Mouse (Mus musculus): ENCODE measurements around the gene Sned1.

Sned1 gene

DNA sequence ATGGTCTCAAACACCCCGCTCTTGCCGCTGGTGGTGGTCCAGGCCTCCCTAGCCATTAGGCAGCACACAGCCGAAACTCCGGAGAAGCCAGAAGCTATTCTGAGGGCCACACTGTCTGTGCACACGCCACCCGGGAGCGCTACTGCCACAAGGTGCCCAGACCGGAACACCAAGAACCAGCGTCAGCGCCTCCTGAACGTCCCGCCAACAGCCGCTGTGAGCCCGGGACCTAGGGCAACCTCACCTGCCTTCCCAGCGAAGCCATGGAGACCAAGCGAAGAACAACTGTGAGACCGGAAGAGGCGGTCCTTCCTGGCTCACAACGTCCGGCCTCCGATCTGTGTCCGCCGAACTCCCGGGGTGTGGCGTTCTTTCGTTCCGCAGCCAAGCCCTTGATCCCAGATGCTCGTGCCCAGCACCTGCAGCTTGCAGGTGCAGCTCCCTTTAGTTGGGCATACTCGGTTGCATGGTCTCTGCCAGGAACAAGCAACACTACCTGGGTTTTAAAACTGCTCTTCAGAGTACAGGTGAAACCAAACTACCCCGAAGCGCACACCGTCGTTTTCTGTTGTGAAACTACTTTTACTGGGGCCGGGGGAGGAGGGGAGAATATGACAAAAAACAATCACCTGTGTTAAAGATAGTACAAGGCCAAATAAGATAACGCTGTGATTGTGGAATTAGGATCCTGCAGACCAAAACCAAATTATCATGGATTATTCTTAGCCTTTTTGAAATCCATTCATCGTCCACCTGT is 70.1 kb downstream of the Sned1 start, which contains the start of gene Mterf4:
Gene Mterf4 (minus strand): TSS at position 335 of the 757 bp plus-strand sequence.
- DNase-seq (ENCODE audit: low spot score in 2 of 2) = peak; percentile 55 to 73

DNA sequence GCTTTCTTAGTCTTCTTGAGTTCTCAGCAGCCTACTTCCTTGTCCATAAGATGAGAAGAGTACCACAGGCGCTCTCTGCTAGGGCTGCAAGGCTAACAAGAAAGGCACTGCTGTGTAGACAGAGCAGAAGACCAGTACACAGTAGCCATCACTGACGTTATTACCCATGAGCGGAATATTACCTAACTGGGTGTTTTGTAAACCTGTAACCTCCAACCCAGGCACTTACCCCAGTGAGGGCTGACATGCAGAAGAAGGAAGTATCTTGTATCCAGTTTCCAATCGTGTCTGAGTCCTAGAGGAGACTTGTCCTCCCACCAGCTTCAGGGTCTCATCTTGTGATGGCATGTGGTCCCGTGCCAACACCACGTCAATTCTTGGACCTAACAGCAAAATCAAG is 88.3 kb downstream of the Sned1 start:
- DNase-seq (ENCODE audit: low spot score in 2 of 2) = no peak

DNA sequence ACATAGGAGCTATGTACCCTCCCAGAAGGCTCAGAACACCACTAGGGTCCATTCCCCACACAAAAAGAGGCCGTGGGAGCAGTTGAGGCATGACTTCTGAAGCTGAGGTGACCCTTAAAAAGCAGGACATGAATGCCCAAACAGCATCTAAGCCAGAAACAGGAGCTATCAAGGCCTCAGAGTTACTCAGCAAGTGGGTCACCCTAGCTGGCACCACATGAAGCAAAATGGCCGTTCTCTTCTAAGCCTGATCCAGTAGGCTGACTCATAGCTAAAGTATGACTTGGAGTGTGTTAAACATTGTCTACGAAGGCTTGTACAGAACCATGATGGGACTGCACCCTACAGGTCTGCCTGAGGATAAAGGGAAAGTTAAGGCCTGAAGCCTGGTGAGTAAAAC is 90.8 kb downstream of the Sned1 start:
- DNase-seq (ENCODE audit: low spot score in 2 of 2) = no peak

DNA sequence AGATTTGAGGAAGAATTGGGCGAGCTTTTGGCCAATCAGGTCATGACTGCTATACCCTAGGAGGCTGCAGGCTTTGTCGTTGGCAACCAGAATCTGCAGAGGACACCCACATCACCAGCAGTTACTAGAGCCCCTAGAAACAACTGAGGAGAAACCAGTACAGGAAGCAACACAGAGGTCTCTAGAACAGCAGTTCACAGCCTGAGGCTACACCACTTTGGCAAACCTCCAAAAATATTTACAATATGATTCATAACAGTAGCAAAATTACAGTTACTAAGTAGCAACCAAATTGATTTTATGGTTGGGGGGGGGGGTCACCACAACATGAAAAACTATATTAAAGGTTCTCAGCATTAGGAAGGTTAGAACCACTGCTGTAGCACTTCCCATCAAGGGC is 99.0 kb downstream of the Sned1 start:
- DNase-seq (ENCODE audit: low spot score in 2 of 2) = no peak

DNA sequence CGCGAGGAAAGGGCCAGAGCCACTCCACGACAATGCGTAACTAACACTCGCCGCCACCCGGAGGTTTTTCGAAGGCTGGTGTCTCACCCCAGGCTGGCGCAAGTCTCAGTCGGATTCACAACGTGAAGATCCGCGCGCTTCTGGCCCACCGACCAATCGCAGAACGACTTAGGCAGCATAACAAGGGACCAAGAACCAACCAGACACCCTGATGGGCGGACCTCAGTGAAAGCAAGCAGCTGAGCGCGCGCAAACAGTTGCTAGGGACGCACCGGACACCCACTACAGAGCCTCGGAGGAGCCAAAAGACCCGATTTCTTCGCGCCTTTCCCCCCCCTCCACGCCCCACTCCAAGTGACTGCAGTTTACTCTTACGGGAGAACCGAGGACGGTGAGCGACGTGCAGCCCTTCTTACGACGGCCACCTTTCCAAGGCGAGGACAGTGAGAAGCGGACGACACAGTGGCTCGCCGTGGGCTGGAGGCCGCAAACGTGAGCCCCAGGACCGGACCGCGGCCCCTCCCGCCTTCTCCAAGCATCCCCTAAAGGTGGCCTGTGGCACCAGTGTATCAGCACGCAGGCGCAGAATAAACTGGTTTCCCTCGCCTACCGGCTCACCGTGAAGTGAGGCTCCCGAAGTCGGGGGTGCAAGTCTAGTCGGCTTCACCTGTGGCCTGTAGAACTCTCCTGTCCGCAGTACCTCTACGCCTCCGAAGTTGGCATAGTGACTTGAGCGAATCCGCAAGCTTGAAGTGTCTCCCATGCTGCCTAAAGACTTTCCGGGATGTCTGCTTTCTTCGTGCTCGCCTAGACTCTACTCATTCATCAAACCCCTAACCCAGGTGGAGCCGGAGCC is 107.2 kb downstream of the Sned1 start, which contains the start of the genes Ppp1r7 and Pask:
Gene Ppp1r7 (plus strand): TSS at position 207 of the 856 bp plus-strand sequence.
Gene Pask (minus strand): TSS at position 835 of the 856 bp plus-strand sequence.
- DNase-seq (ENCODE audit: low spot score in 2 of 2) = peak; percentile 83 to 89

DNA sequence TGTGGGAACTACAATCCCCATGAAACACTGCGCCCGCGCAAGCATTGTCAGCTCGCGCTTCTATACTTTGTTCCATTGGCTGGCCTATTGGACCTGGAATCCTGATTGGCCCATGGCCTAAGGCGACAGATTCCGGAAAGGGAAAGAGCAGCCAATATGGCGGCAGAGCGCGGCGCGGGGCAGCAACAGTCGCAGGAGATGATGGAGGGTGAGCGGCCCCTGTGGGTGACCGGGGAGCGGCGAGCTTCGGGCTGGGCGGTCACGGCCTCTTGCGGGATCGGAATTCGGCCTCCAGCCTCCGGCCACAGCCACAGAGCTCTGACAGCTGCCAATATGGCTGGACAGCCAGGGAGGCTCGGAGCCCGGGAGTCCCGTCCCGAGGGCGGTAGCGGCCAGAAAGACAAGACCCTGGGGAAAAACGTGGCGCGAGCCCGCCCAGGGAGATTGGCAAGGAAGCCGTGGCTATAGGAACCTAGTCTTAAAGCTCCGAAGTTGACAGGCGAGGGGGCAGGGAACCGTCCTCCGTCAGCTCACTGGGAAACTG is 107.9 kb downstream of the Sned1 start:
- DNase-seq (ENCODE audit: low spot score in 2 of 2) = peak; percentile 76 to 85

DNA sequence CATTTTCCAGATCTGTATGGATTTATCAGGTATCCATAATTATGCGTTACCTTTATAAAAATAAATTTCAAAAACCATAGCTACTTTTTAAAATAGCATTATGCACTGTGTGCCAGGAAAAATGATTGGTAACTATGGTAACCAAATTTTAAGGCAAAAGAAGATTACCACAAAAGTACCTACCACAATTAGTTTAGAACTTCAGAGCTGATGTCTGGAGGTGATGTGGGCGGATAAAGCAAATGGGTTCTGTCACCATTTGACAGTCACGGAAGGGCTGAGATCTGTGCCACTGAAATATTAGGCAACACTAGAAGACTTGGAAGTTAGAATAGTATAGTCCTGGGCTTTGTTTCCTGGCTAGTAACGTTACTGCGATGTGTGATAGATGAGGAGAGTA is 111.5 kb downstream of the Sned1 start:
- DNase-seq (ENCODE audit: low spot score in 2 of 2) = no peak

DNA sequence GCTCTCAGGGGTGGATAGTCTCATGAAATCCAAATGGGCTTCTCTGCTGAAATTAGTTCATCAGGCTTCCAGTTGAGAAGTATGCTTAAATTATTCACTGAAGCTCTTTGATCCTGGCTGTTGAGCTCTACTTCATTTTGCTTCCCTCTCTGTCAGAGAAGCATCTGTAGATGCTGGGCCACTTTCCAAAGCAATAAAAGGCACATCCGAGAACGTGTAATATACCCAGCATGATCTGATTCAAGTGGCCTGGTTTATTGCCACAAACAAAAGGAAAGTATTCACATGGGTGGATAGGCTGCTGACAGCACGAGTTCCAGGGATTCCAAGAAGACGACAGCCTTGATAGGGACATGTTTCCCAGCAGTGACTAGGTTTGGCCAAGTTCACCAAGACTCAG is 114.1 kb downstream of the Sned1 start:
- no peak for DNase-seq (ENCODE audit: low spot score in 2 of 2)
